Mouse (Mus musculus) olfactory bulb, adult 2 months (tissue): ENCODE measurements around the gene Abl2.

ENCODE experiments used
- CTCF ChIP-seq: fragments of 200-500 bp; IDR thresholded peaks from 2 replicates; pipeline ENCODE4 v1.5.1; 2012; ENCODE audit warnings: low read depth, mild to moderate bottlenecking, low read length, moderate library complexity; ENCODE audit not compliant: insufficient read depth
- POLR2A ChIP-seq: fragments of 200-500 bp; IDR thresholded peaks from 2 replicates; pipeline ENCODE4 v1.6.1; 2012; ENCODE audit warnings: mild to moderate bottlenecking, low read depth, low read length, moderate library complexity; ENCODE audit not compliant: insufficient read depth

DNA sequence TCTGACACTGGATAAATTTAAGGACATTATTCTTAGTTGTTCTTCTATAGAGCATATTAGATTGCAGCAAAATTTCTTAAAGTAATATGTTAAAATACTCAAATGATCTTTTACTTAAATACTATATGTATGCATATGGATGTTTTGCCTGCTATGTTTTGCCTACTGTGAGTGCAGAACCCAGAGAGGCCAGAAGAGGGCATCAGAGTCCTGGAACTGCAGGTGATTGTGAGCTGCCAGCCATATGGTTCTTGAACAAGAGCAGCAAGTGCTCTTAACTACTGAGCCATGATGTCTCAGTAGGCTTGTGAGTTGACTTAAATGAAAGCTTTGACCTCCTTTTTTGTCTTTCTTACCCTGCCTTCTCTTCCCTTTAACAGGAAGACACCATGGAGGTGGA is 72.4 kb downstream of the Abl2 start:
- no peak for TF ChIP-seq POLR2A
- TF ChIP-seq CTCF = no peak
